Mouse (Mus musculus) adrenal gland, adult 10 weeks (tissue): ENCODE results near the gene Scn8a. TPM values are rescaled to one million over a fixed set of nuclear protein-coding genes. Genes with fewer than 3 reads are reported as not detected.

Experiments
- polyA plus RNA-seq: library from polyadenylated mRNA; stranded (reverse); fragments of 350-450 nt; fragmentation: Illumina TruSeq; extraction: RNeasy Lipid Tissue Mini Kit (QIAGEN cat#74804); gene quantifications from one replicate; pipeline ENCODE4 v1.2.3, GENCODE M21; 2014; ENCODE audit warnings: low read depth, low replicate concordance

Gene Scn8a
- 3.0 TPM for polyA plus RNA-seq

DNA sequence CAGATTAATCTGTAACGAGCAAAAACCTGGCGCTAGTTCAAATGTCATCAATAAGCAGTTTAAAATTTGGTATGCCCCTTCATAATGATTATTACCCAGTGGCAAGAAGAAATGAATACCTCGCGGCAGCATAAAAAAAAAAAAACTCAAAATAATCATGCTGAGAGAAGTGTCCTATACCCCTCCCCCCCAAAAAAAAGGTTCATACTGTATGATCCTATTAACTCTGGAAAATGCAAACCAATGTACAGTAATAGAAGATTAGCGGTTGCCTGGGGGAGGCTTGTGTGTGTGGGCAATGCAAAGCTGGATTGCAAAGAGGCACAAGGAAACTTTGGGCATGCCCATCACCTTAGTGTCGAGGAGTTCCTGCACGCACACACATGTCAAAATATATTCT is at the start of gene Scn8a:
Scn8a (plus strand) TSS at position 301 of the 400 bp plus-strand sequence.

DNA sequence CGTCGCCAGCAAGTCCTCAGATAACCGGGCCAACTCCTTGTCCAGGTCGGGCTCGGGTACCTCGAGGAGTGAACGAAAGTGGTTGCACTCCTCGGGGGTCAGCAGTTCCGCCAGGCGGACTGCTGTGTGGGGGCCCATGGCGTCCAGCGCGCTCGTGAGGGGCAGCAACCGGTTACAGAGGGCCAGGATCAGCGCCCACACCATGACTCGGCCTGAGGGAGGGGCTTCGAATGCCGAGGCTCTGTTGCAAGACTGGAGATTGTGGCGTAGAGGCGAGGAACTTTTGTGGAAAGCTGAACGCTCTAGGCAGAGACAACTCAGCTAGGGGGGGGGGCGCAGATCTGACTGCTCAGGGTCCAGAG is 177.5 kb downstream of the Scn8a start, which contains the start of gene Gm47841:
Gm47841 (minus strand) TSS at position 204 of the 362 bp plus-strand sequence.

DNA sequence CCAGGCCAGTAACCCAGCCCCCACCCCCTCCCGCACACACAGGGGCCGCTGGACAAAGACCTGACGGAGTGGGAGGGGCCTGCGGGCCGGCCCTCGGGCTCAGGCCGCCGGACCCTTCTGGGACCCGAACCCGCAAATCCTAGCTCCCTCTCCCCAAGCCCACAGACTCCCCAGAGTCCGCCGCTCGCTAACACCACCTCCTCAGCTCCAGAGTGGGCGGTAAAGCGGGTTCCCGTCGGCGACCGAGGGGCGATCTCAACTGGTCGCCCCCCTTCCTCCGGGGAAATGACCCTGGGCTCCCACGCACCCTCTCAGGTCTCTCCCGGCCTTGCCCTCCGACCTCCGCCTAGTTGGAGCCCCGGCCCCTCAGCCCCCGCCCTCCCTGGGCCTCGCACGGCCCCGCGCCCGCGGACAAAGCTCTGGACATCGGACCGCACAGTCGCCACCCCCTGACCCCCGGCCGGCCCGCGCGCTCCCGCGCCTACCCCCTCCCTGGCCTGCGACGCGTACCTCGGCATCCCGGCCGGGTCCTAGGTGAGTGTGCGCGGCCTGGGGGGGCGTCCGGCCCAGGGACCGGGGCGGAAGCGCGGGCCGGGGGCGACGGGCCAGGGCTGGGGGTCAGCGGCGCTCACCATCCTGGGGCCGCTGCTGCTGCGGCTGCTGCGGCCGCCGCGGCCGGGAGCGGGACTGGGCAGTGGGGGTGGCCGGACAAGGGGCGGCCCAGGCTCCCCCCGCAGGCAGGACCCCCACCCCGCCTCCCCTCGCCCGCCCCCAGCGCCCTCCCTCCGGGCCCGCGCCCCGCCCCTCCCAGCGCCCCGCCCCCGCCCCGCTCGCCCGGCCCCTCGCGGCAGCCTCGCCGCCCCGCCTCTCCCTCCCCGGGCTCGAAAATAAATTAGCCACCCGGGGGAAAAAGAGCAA is 208.4 kb downstream of the Scn8a start, which contains the start of gene Fignl2:
Fignl2 (minus strand) TSS at position 755 of the 918 bp plus-strand sequence.

Other genes with a start within 250 kb of the Scn8a start
- gene Smagp, start 232.9 kb upstream of the Scn8a start, polyA plus RNA-seq, result not detected
- 2.2 TPM for gene Bin2, start 200.3 kb upstream of the Scn8a start, polyA plus RNA-seq
- 13.3 TPM for gene Cela1, start 181.9 kb upstream of the Scn8a start, polyA plus RNA-seq
- gene Galnt6, start 140.5 kb upstream of the Scn8a start, polyA plus RNA-seq, result 1.0 TPM
- 4.5 TPM for gene Slc4a8, start 108.1 kb upstream of the Scn8a start, polyA plus RNA-seq
- gene Gm47841, start 177.5 kb downstream of the Scn8a start, polyA plus RNA-seq, result not detected
- gene Fignl2, start 208.7 kb downstream of the Scn8a start, polyA plus RNA-seq, result 0.82 TPM
- not detected for gene Ankrd33, start 245.9 kb downstream of the Scn8a start, polyA plus RNA-seq